Mouse (Mus musculus) stomach, embryonic 16.5 days (tissue): ENCODE data around the gene Tnk1. TPM values are rescaled to one million over a fixed set of nuclear protein-coding genes. Genes with fewer than 3 reads are reported as not detected.

ENCODE experiments used
- ATAC-seq: fragments of 200-750 bp; cut with Nextera tagmentation; 2 replicates; pipeline ENCODE4 v1.8.0; 2017; ENCODE audit warnings: moderate number of reproducible peaks, moderate TSS enrichment; ENCODE audit not compliant: insufficient read depth, low FRiP score
- H3K27ac ChIP-seq: fragments of 300-500 bp; sonication (generic); 2 replicates; pipeline ENCODE4 v1.5.1; 2014; ENCODE audit warnings: low read length
- H3K27me3 ChIP-seq: fragments of 300-500 bp; sonication (generic); 2 replicates; pipeline ENCODE4 v1.6.1; 2014; ENCODE audit warnings: low read length, control low read depth, mixed read lengths; ENCODE audit not compliant: control insufficient read depth, insufficient read depth
- H3K36me3 ChIP-seq: fragments of 300-500 bp; sonication (generic); 2 replicates; pipeline ENCODE4 v1.6.1; 2014; ENCODE audit warnings: low read length; ENCODE audit not compliant: control insufficient read depth, insufficient read depth
- H3K4me1 ChIP-seq: fragments of 300-500 bp; sonication (generic); 2 replicates; pipeline ENCODE4 v1.6.1; 2014; ENCODE audit warnings: low read length, control low read depth, mixed read lengths; ENCODE audit not compliant: control insufficient read depth, insufficient read depth
- H3K4me2 ChIP-seq: fragments of 300-500 bp; sonication (generic); 2 replicates; pipeline ENCODE4 v1.6.1; 2014; ENCODE audit warnings: low read depth, low read length, mixed read lengths
- H3K4me3 ChIP-seq: fragments of 300-500 bp; sonication (generic); replicated peaks from 2 replicates; pipeline ENCODE4 v1.5.1; 2014; ENCODE audit warnings: mild to moderate bottlenecking, low read length
- H3K9ac ChIP-seq: fragments of 300-500 bp; sonication (generic); 2 replicates; pipeline ENCODE4 v1.6.1; 2014; ENCODE audit warnings: low read length
- H3K9me3 ChIP-seq: fragments of 300-500 bp; sonication (generic); replicated peaks from 2 replicates; pipeline ENCODE4 v1.6.1; 2016; ENCODE audit warnings: low read length, control low read depth; ENCODE audit not compliant: control insufficient read depth
- WGBS: fragments of 180-500 bp; shearing (Covaris S2); extraction: QIAGEN DNeasy Blood & Tissue Kit; methylation state at CpG from one replicate; pipeline ENCODE4 v1.1.7; 2014; 5-methylcytosine and 5-hydroxymethylcytosine counted together
- polyA plus RNA-seq: library from polyadenylated mRNA; unstranded; fragments of >200 nt; fragmentation: Nextera tagmentation; extraction: Ambion mirVana; gene quantifications from 2 replicates; pipeline ENCODE4 v1.2.1, GENCODE M21; 2015

The Tnk1 gene
- polyA plus RNA-seq = 15.3 and 19.1 TPM in 2 replicates

- H3K4me1 ChIP-seq = no peaks in the 10 kb centered on the region
- H3K27me3 ChIP-seq = no peaks in the 10 kb centered on the region
- H3K27ac ChIP-seq = peak within 1 kb of the TSS; percentile 86
- peak within 1 kb of the TSS; percentile 68 for H3K9ac ChIP-seq
- H3K36me3 ChIP-seq = no peaks in the 10 kb centered on the region
- peak within 1 kb of the TSS; percentile 36 for H3K4me2 ChIP-seq
- H3K4me3 ChIP-seq = peak within 1 kb of the TSS; percentile 46
- ATAC-seq = peak; percentile 88
- WGBS = 17% methylated on average over 30 of the region's 30 CpGs
- H3K9me3 ChIP-seq = no peaks in the 10 kb centered on the region
These were observed at the start of gene Tnk1 for GRCm38 (mm10) chr11:69858113-69858998. Gene Tnk1, minus strand, starts transcription at chr11:69858730.

GRCm38 (mm10) chr11:69904311-69904710 lies 45.8 kb upstream of the Tnk1 start:
- H3K9me3 ChIP-seq = no peaks in the 10 kb centered on the region
- H3K9ac ChIP-seq = no peak overlapping the region
- H3K27me3 ChIP-seq = no peaks in the 10 kb centered on the region
- H3K27ac ChIP-seq = no peak overlapping the region
- no peak overlapping the region for H3K4me2 ChIP-seq
- H3K4me1 ChIP-seq = peaks cover 19% of the 10 kb centered on the region
- ATAC-seq = no peak
- WGBS = 92% methylated on average over 9 of the region's 9 CpGs
- peaks cover 25% of the 10 kb centered on the region for H3K36me3 ChIP-seq
- H3K4me3 ChIP-seq = no peak overlapping the region

GRCm38 (mm10) chr11:69902972-69903371 lies 44.4 kb upstream of the Tnk1 start:
- Histone ChIP-seq H3K4me2 (peak overlapping the region; percentile 97; the same call in 1 of the 2 replicates), H3K27ac (no peak overlapping the region), H3K4me3 (no peak overlapping the region), H3K27me3 (no peaks in the 10 kb centered on the region), H3K4me1 (peaks cover 20% of the 10 kb centered on the region), H3K36me3 (peaks cover 20% of the 10 kb centered on the region), H3K9me3 (no peaks in the 10 kb centered on the region), H3K9ac (no peak overlapping the region)
- WGBS = 78% methylated on average over 13 of the region's 13 CpGs
- no peak for ATAC-seq

GRCm38 (mm10) chr11:69901993-69902392 lies 43.5 kb upstream of the Tnk1 start:
- ATAC-seq = no peak; the same call in 1 of the 2 replicates
- WGBS = under 1% methylated on average over 39 of the region's 39 CpGs
- peak overlapping the region; percentile 97 for H3K4me2 ChIP-seq
- peaks cover 15% of the 10 kb centered on the region for H3K36me3 ChIP-seq
- H3K4me1 ChIP-seq = peaks cover 20% of the 10 kb centered on the region
- no peaks in the 10 kb centered on the region for H3K27me3 ChIP-seq
- peak overlapping the region; percentile 92 for H3K9ac ChIP-seq
- peak overlapping the region; percentile 99 for H3K27ac ChIP-seq
- H3K9me3 ChIP-seq = no peaks in the 10 kb centered on the region
- H3K4me3 ChIP-seq = peak overlapping the region; percentile 88

GRCm38 (mm10) chr11:69901406-69901846 lies 42.9 kb upstream of the Tnk1 start:
- peaks cover 20% of the 10 kb centered on the region for H3K4me1 ChIP-seq
- no peaks in the 10 kb centered on the region for H3K9me3 ChIP-seq
- peak overlapping the region; percentile 92 for H3K9ac ChIP-seq

GRCm38 (mm10) chr11:69900471-69901405 lies 42.2 kb upstream of the Tnk1 start, which contains the start of the genes 2810408A11Rik and Neurl4:
Gene 2810408A11Rik, minus strand, starts transcription at chr11:69900987.
Gene Neurl4, plus strand, starts transcription at chr11:69901072.
- Histone ChIP-seq H3K4me1 (peaks cover 20% of the 10 kb centered on the region), H3K9me3 (no peaks in the 10 kb centered on the region), H3K4me3 (peak within 1 kb of the TSS; percentile 88), H3K4me2 (peak within 1 kb of the TSS; percentile 97), H3K27me3 (no peaks in the 10 kb centered on the region), H3K27ac (peak within 1 kb of the TSS; percentile 99), H3K36me3 (peaks cover 6% of the 10 kb centered on the region; the same call in 1 of the 2 replicates), H3K9ac (peak within 1 kb of the TSS; percentile 92)
- ATAC-seq = peak; percentile 95
- WGBS = 0% methylated on average over 38 of the region's 38 CpGs

More at GRCm38 (mm10) chr11:69901406-69901846, 42.9 kb upstream of the Tnk1 start:
- Histone ChIP-seq H3K27me3 (no peaks in the 10 kb centered on the region), H3K4me3 (peak overlapping the region; percentile 88), H3K4me2 (peak overlapping the region; percentile 97), H3K36me3 (peaks cover 13% of the 10 kb centered on the region), H3K27ac (peak overlapping the region; percentile 99)
- WGBS = 0% methylated on average over 42 of the region's 42 CpGs
- ATAC-seq = peak; percentile 82

- H3K4me3 ChIP-seq = peak overlapping the region; percentile 88
- H3K4me2 ChIP-seq = peak overlapping the region; percentile 97
- H3K27ac ChIP-seq = no peak overlapping the region
- 25% methylated on average over 4 of the region's 4 CpGs for WGBS
- H3K9ac ChIP-seq = peak overlapping the region; percentile 51
- no peak for ATAC-seq
- peaks cover 4% of the 10 kb centered on the region; the same call in 1 of the 2 replicates for H3K36me3 ChIP-seq
- no peaks in the 10 kb centered on the region for H3K27me3 ChIP-seq
- no peaks in the 10 kb centered on the region for H3K9me3 ChIP-seq
- peaks cover 20% of the 10 kb centered on the region for H3K4me1 ChIP-seq
These were observed 41.3 kb upstream of the Tnk1 start for GRCm38 (mm10) chr11:69899870-69900269.

GRCm38 (mm10) chr11:69895291-69895690 lies 36.8 kb upstream of the Tnk1 start, which contains the start of gene Acap1:
Gene Acap1, minus strand, starts transcription at chr11:69895539.
- no peak for ATAC-seq
- 64% methylated on average over 4 of the region's 4 CpGs for WGBS

More at GRCm38 (mm10) chr11:69895291-69895690, 36.8 kb upstream of the Tnk1 start, which contains the start of gene Acap1:
- no peak within 1 kb of the TSS for H3K27ac ChIP-seq
- H3K9ac ChIP-seq = no peak within 1 kb of the TSS
- H3K4me3 ChIP-seq = no peak within 1 kb of the TSS
- H3K27me3 ChIP-seq = no peaks in the 10 kb centered on the region
- H3K4me1 ChIP-seq = peaks cover 8% of the 10 kb centered on the region
- H3K9me3 ChIP-seq = no peaks in the 10 kb centered on the region
- no peaks in the 10 kb centered on the region for H3K36me3 ChIP-seq
- H3K4me2 ChIP-seq = no peak within 1 kb of the TSS
